Mouse (Mus musculus) lung, postnatal 0 days (tissue): Measurements from ENCODE around the gene Spred2. TPM values are rescaled to one million over a fixed set of nuclear protein-coding genes. Genes with fewer than 3 reads are reported as not detected.

Source experiments
- ATAC-seq: fragments of 200-750 bp; cut with Nextera tagmentation; 2 replicates; pipeline ENCODE4 v1.8.0; 2017; ENCODE audit warnings: moderate library complexity
- DNase-seq: peaks from one replicate; pipeline ENCODE4 v3.0.0-alpha.2; 2016; ENCODE audit warnings: low spot score
- H3K27ac ChIP-seq: fragments of 300-500 bp; sonication (generic); 2 replicates; pipeline ENCODE4 v1.5.1; 2014; ENCODE audit warnings: antibody characterized with exemption, mild to moderate bottlenecking, low read length, mixed read lengths
- H3K27me3 ChIP-seq: fragments of 300-500 bp; sonication (generic); replicated peaks from 2 replicates; pipeline ENCODE4 v1.6.1; 2014; ENCODE audit warnings: low read length, mixed read lengths; ENCODE audit not compliant: insufficient read depth
- H3K36me3 ChIP-seq: fragments of 300-500 bp; sonication (generic); 2 replicates; pipeline ENCODE4 v1.6.1; 2014; ENCODE audit warnings: low read length, mixed read lengths; ENCODE audit not compliant: insufficient read depth
- H3K4me1 ChIP-seq: fragments of 300-500 bp; sonication (generic); 2 replicates; pipeline ENCODE4 v1.6.1; 2014; ENCODE audit warnings: antibody characterized with exemption, low read depth, low read length, mixed read lengths; ENCODE audit not compliant: insufficient read depth
- H3K4me2 ChIP-seq: fragments of 300-500 bp; sonication (generic); replicated peaks from 2 replicates; pipeline ENCODE4 v1.6.1; 2014; ENCODE audit warnings: low read depth, mild to moderate bottlenecking, low read length, moderate library complexity, mixed read lengths
- H3K4me3 ChIP-seq: fragments of 300-500 bp; sonication (generic); 2 replicates; pipeline ENCODE4 v1.5.1; 2014; ENCODE audit warnings: low read depth, low read length
- H3K9ac ChIP-seq: fragments of 300-500 bp; sonication (generic); replicated peaks from 2 replicates; pipeline ENCODE4 v1.6.1; 2014; ENCODE audit warnings: low read depth, mild to moderate bottlenecking
- H3K9me3 ChIP-seq: fragments of 300-500 bp; sonication (generic); 2 replicates; pipeline ENCODE4 v1.6.1; 2016; ENCODE audit warnings: low read length, mixed read lengths
- CTCF ChIP-seq: IDR thresholded peaks from 2 replicates; pipeline ENCODE4 v1.5.1; 2016; ENCODE audit warnings: antibody characterized with exemption, mild to moderate bottlenecking
- EP300 ChIP-seq: IDR thresholded peaks from 2 replicates; pipeline ENCODE4 v1.6.1; 2016; ENCODE audit warnings: antibody characterized with exemption, mild to moderate bottlenecking, control low read depth
- WGBS: fragments of 180-500 bp; shearing (Covaris S2); extraction: QIAGEN DNeasy Blood & Tissue Kit; methylation state at CpG from one replicate; pipeline ENCODE4 v1.1.7; 2014; 5-methylcytosine and 5-hydroxymethylcytosine counted together
- polyA plus RNA-seq: library from polyadenylated mRNA; unstranded; fragments of >200 nt; fragmentation: Nextera tagmentation; extraction: Ambion mirVana; gene quantifications from 2 replicates; pipeline ENCODE4 v1.2.1, GENCODE M21; 2015

The Spred2 gene
- 3.9 and 4.9 TPM in 2 replicates for polyA plus RNA-seq

DNA sequence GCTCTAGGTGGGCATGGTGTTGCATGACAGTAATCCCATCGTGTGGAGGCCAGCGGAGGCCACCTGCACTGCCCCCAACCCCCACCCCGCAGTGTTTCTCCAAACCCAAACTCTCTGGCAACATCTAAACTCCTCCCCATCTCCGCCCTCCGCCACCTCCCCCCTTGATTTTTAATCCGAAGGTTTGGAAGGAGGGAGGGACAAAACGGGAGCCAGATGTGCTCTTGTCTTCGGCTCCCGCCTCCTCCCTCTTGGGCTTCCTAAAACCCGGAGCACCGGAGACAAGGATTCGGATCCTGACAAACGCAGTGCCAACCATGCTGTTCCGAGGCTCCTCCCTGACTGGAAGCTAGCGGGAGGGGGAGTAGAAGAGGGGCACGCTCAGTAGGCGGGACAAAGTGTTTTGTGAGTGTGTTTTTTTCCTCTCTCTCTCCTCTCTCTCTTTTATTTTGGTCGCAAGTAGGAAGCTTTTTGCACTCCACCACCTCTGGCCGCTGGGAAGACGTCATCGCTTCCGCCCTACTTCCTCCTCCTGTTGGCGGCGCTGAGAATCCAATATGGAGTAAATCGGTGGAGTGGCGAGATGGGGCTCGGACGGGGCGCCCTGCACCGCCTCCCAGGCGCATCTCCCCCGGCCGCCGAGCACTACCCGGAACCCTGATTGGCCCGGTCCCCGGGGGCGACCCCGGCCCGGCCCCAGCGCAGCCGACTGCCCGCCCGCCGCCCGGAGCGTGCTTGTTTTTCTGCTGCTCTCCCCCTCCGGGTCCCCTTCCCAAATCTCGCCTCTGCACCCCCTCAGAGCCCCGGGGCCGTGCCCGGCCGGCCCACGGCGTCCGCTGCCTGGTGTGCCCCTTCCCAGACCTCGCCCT lies at the start of gene Spred2:
Gene Spred2, plus strand, starts transcription at position 488 of the 869 bp plus-strand sequence.
- H3K4me2 ChIP-seq: peak within 1 kb of the TSS; percentile 94
- H3K36me3 ChIP-seq: no peaks in the 10 kb centered on the region
- ATAC-seq: peak; percentile 59
- peak; percentile 72 for TF ChIP-seq EP300
- TF ChIP-seq CTCF: peak; percentile 56
- WGBS: under 1% methylated on average over 56 of the region's 57 CpGs
- H3K27ac ChIP-seq: peak within 1 kb of the TSS; percentile 91
- H3K27me3 ChIP-seq: no peaks in the 10 kb centered on the region
- H3K4me1 ChIP-seq: peaks cover 13% of the 10 kb centered on the region; the same call in 1 of the 2 replicates
- peak within 1 kb of the TSS; percentile 88 for H3K9ac ChIP-seq
- H3K9me3 ChIP-seq: no peaks in the 10 kb centered on the region
- H3K4me3 ChIP-seq: peak within 1 kb of the TSS; percentile 84
- peak; percentile 96 for DNase-seq

DNA sequence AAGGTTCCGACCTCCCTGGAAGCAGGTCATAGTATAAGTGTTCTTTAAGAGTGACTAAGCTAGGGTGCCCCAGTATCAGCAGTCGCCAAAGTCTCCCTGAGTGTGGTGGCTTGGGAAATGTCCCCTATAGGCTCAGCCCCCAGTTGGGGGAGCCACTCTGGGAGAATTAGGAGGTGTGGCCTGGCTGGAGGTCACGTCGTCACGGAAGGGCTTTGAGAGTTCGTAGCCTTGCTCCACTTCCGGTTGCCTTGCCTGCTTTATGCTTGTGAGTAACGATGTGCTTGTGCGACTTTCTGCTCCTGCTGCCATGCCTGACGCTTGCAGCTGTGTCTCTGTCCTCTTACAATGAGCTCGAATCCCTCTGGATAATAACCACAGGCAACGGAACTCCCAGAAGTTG lies 48.6 kb upstream of the Spred2 start:
- Histone ChIP-seq H3K4me3 (no peak overlapping the region), H3K9me3 (no peaks in the 10 kb centered on the region), H3K27me3 (no peaks in the 10 kb centered on the region), H3K9ac (no peak overlapping the region), H3K36me3 (no peaks in the 10 kb centered on the region), H3K27ac (no peak overlapping the region), H3K4me1 (no peaks in the 10 kb centered on the region), H3K4me2 (no peak overlapping the region)
- peak; percentile 5 for DNase-seq
- TF ChIP-seq CTCF (no peak), EP300 (no peak)
- no peak for ATAC-seq
- 48% methylated on average over 12 of the region's 12 CpGs for WGBS

DNA sequence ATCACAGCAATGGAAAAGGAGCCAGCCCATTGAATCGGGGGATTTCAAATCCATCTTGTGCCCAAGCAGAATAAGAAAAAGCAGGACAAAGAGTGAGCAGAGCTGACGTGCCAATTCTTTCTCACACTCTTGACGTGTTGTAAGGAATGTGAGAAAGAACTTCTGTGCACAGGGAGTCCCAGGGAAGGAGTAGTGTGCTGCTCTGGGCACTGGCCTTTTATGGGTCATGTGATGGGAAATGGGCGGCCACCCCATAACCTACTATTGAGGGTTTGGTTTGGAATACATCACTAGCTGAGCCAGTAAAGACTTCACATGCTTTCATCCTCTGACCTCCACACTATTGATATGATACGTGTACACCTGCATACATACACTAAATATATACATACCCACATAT lies 48.2 kb upstream of the Spred2 start:
- WGBS: 70% methylated on average over 5 of the region's 5 CpGs
- DNase-seq: no peak
- ATAC-seq: no peak
- Histone ChIP-seq H3K9ac (no peak overlapping the region), H3K27ac (no peak overlapping the region), H3K9me3 (no peaks in the 10 kb centered on the region), H3K36me3 (no peaks in the 10 kb centered on the region), H3K27me3 (no peaks in the 10 kb centered on the region), H3K4me2 (no peak overlapping the region), H3K4me3 (no peak overlapping the region), H3K4me1 (no peaks in the 10 kb centered on the region)
- TF ChIP-seq CTCF: no peak
- TF ChIP-seq EP300: no peak

DNA sequence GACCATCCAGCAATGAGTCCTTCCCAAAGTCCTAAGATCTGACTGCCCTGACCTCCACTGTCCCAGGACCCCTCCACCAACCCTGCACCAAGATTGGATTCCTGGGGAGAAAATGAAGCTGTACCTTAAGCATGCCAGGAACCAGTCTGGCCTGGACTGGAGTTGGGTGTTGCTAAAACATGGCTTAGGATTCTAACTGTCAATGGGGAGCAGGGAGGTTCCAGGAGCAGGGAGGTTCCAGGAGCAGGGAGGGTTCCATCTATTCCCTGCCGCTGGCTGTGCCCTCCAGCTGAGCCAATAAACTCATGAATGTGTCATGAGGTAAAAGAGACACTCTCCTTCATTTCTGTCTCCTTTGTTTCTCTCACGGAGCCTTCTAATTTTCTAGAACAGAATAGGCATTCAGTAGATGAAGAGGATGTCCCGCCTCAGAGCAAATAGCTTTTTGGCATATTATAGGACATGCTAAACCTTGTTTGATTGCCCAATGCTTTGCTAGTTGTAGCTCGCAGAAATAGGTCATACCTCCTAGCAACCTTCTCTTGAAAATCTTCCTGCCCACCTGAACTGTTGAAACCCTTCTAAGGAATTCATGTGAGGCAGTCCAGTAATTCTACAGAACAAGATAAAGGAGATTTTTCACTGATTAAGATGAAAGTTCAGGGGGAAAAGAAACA lies 46.8 kb upstream of the Spred2 start:
- WGBS: 60% methylated on average over 4 of the region's 4 CpGs
- no peak overlapping the region for H3K27ac ChIP-seq
- H3K27me3 ChIP-seq: no peaks in the 10 kb centered on the region
- TF ChIP-seq CTCF (no peak), EP300 (no peak)
- H3K4me3 ChIP-seq: no peak overlapping the region
- DNase-seq (peak; percentile 18), ATAC-seq (no peak)
- H3K4me1 ChIP-seq: no peaks in the 10 kb centered on the region
- no peaks in the 10 kb centered on the region for H3K36me3 ChIP-seq
- no peak overlapping the region for H3K9ac ChIP-seq
- H3K4me2 ChIP-seq: no peak overlapping the region
- H3K9me3 ChIP-seq: no peaks in the 10 kb centered on the region

DNA sequence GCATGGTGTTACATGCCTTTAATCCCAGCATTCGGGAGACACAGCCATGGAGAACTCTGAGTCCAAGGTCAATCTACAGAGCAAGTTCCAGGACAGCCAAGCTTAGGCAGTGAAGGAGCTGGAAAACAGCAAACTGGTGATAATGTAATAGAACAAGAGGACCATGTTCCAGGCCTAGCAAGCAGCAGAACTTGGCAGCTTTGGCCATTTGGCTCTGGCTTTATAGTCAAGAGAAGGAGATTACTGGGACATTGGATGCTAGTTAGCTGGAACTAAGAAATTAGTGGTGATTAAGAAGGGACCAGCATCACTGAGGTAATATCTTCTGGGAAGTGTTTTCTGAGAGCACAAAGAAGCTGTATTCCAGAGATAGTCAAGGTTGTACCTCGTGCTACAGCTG lies 42.8 kb upstream of the Spred2 start:
- no peaks in the 10 kb centered on the region for H3K36me3 ChIP-seq
- DNase-seq (no peak), ATAC-seq (no peak)
- no peak overlapping the region for H3K4me3 ChIP-seq
- H3K4me1 ChIP-seq: no peaks in the 10 kb centered on the region
- no peak overlapping the region for H3K27ac ChIP-seq
- WGBS: 85% methylated on average over 2 of the region's 2 CpGs
- H3K9ac ChIP-seq: no peak overlapping the region
- H3K9me3 ChIP-seq: no peaks in the 10 kb centered on the region
- no peaks in the 10 kb centered on the region for H3K27me3 ChIP-seq
- TF ChIP-seq CTCF (no peak), EP300 (no peak)
- H3K4me2 ChIP-seq: no peak overlapping the region

DNA sequence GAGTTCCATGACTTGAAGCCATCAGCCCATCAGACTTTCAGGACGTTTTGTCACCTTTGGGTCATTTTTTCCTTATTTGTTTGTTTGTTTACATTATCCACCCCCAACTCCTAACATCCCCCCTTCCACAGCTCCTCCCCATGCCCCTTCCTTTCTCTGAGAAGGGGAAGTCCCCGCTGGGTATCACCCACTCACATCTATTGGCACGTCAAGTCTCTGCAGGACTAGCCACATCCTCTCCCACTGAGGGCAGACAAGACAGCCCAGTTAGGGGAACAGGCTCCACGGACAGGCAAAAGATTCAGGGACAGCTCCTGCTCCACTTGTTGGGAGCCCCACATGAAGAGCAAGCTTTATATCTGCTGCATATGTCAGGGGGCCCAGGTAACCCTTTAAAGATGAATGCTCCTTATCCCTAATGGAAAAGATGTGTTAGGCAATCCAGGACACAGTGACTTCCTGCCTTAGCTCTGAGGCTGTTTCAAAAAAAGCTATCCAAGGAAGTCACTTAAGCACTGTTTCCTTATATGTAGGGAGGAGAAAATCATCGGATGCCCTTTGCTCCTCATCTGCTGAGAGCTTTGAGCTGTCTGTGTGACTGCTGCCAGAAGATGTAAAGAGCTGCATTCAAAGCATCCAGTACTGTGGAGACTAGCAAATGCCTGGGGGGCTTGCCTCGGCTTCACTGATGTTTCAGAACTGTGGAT lies 33.3 kb upstream of the Spred2 start:
- Histone ChIP-seq H3K4me3 (no peak overlapping the region), H3K4me2 (no peak overlapping the region), H3K27ac (no peak overlapping the region), H3K9ac (no peak overlapping the region), H3K9me3 (no peaks in the 10 kb centered on the region), H3K36me3 (no peaks in the 10 kb centered on the region), H3K4me1 (no peaks in the 10 kb centered on the region), H3K27me3 (no peaks in the 10 kb centered on the region)
- 25% methylated on average over 6 of the region's 6 CpGs for WGBS
- ATAC-seq (no peak), DNase-seq (peak; percentile 19)
- TF ChIP-seq EP300: no peak
- no peak for TF ChIP-seq CTCF
